Mouse (Mus musculus) testis, postnatal 10 days (tissue): Measurements from ENCODE around the gene Nub1.

Experiments used
- DNase-seq: peaks from one replicate; pipeline ENCODE4 v3.0.0; 2021; ENCODE audit warnings: low spot score

Nub1 gene

DNA sequence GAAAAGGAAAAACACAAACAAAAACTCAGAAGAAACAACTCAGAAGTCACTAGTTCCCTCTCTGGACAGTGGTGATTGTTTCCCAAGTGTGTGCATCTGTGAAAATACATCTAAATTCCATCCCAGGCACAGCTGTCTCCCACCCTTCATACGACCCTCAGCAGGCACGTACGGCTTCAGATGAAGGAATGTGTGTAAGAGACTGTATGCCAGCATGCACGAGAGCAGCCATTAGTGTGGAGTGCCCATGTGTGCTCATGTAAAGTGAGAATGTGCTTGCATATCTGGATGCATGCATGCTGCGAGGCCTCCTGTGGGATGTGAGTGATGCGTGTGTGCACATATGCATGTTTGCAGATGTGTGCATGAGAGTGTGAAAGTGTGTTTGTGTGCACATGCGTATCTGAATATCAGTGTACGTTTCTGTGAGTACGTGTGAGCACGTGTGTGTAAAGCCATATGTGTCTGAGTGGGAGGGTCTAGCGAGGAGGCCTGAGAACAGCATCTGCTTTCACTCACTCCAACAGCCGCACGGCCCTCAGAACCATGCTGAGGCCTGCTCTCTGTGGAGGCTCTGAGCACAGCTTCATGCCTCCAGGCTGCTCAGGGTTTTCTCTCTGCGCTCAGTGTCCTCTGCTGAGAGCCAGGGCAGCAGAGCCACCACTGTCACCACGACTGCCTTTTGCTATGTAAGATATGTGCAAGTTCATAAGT lies 56.0 kb downstream of the Nub1 start:
- DNase-seq, result no peak

DNA sequence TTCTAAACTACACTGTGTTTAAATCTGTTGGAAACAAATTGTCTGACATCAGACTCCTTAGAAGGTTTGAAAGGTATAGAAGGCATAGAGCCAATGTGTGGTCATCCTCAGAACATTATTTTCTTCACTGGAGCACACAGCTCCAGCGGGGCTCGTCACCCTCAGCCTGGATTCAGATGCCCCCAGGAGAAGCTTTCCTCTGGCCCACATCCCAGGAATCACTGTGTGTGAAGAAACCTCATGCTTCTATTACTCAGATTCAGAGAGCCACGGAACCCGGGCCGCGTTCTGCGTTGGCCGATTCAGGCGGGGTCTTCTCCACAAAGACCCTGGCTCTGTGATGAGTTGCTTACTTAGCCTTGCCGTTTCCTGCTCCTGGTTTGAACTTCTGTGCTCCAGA lies 58.6 kb downstream of the Nub1 start:
- DNase-seq, result no peak

DNA sequence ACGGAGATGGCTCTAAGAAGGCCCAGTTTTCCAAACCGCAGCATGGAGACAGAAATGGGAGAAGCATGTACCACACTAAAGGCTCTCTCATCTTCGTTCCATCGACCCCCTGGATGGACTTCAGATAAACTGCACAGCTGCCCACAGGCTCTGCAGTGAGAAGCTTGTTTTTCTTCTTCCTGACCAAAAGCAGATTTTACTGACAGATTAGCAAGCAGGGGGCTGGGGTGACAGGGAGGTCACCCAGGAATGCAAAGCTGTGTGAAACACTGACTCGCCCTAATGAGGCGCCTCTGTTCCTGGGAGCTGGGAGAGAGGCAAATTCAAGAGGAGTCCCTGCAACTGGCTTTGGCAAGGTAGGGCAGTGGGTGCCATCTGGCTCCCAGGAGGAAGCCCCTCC lies 62.2 kb downstream of the Nub1 start:
- DNase-seq, result no peak

DNA sequence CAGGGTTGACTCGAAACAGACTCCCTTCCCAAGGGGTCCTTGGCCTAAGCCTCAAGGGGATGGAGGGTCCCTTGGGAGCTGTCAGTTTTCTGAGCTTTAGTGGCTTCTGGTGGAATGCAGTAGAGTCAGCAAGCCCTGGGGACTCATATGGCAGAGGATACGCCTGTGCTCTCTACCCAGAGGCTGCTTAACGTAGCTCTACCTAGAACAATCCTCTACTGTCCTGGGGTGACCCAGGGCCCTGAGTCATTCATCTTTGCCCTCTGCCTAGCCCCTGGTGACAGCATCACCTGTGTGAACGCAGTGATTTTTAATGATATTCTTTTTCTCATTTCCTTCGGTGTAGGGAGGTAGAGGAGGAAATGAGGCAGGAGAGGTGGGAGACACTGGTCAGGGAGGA lies 64.4 kb downstream of the Nub1 start:
- no peak for DNase-seq

DNA sequence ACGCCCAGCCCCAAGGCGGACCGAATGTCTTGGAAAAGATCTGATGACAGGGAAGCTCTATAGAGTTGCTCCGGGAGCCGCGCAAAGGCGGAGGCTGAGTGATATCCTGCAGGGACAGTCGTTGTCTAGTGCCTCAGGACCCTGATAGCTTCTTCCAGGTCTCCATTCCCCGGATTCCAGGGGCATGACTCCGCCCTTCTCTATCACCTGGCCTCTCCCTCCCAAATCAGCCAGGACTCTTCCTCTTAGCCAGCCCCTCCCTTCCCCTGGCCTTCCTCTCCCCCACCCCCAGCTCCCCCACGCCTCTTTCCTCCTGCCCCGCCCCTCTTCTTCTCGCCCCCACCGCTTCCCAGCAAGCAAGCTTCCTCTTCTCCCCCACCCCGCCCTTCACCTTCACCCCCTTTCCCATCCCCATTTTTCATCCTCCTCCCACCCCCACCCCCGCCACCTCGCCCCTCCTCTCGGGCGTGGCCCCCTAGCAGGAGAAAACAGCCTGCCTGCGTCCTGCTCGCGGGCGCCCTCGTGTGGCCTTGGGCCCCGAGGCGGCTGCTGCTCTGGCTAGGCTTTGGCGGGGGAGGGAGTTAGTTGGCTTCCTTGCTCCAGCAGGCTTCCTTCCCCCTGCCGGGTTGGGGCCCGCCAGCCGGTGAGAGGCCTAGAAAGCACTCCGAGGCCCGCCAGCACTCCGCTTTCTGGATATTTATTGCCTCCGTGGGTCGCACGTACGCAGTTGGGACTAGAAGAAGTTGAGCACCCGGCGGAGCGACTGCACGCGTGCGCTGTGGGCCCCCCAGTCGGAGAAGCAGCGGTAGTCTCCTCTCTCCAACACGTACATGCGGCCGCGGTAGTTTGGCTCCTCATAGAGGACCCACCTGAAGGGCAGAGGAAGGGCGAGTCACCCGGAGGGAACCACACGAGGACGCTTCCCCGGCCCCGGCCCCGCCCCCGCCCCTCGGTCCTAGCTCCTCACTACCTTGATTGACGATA lies 65.3 kb downstream of the Nub1 start:
- DNase-seq, result peak; percentile 94

DNA sequence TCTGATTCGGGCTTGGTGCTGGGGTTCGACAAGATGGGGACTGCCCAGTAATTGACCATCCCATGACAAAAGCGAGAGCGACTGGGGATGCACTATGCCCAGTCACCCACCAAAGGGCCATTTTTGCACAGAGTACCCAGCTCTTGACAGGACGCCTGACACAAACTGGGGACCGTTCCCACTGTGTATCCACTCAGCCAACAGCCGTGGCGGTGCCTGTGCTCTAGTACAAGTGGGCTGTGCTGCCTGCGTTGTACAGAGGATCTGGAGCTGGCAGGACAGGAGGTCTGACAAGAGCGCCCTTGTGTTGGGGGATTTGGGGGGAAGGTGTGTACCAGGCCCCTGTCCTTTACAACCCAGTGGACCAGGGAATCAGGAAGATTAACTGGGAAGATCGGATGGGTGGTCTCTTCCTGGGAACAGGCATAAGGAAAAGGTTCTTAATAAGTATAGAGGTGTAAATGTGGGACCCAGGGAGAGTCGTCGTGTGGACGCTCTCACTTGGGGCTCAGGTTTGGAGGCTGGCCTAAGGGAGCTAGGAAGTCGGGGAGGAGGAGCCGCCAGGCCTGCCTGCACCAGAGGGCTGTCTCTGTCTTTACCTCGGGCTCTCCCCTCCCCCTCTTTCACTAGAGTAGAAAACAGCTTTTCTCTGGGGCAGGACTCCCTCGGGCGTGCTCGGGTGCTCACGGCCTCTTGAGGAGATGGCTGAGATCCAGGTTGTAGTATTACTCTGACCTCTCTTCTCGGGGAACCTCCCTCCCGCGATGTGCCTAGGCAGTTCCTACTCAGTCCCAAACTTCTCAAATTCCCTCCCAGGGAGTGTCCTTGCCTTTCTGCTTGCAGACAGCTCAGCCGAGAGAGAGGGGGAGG lies 66.2 kb downstream of the Nub1 start:
- DNase-seq, result peak; percentile 72

DNA sequence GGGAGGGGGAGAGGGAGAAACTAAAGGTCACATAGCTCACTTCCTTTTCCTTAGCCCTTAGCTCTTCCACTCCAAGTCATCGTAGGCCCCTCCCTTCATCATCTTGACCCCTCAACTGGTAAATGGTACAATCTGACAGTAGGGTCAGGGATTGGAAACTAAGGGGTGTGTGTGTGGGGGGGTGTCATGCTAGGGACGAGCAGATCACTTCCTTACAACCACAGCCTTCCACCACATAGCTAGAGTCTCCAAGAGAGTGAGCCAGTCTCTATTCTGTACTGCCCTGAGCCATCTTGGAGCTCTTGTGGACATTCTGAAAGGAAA lies 66.8 kb downstream of the Nub1 start:
- DNase-seq, result no peak

DNA sequence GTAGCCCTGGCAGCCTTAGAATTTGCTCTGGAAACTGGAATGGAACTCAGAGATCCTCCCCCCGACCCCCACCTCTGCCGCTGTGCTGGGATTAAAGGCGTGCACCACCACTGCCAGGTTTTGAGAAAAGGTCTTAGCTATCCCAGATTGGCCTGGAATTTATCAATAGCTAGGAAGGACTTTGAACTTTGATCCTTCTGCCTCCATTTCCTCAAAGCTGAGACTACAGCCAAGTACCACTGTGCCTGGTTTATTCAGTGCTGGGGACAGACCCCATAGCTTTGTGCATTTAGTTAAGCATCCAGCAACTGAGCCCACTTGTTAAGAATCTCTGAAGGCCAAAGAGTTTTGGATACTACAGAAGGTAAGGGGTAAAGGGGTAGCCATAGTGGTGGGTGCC lies 71.6 kb downstream of the Nub1 start:
- DNase-seq, result no peak

DNA sequence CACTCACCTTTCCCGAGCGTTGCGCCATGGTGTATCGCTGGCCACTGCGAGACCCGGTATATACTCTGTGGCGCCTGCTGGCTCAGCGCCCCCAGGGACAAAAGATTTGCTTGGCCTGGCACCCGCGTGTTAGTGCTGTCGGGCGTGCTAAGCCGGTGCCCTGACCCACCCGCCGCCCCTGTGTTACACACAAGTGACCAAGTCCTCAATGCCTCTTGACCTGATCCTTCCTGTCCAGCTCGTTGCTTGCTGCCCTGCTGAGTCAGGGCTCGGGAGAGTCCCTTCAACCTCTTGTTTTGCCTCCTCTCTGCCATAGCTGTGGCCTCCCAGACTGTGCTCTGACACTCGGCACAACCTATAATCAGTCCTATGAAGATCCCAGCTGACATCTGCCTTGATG lies 72.5 kb downstream of the Nub1 start, which contains the start of gene Crygn:
Gene Crygn (minus strand): TSS at position 193 of the 400 bp plus-strand sequence.
- no peak for DNase-seq
